Mouse (Mus musculus) c-Kit-negative CD71-positive TER-119-positive erythroid progenitor cells, embryonic 14.5 days (primary cell): ENCODE measurements around the gene Has1.
"Not testable (repeated sequence)": the region's sequence is repeated elsewhere in the genome, so short reads cannot be mapped to it uniquely, and the experiment has no call there.

ENCODE experiments used
- DNase-seq: peaks from one replicate; pipeline ENCODE4 v3.0.0-alpha.2; 2013; ENCODE audit warnings: low read depth, low spot score

Has1 gene

GRCm38 (mm10) chr17:17844606-17845005 lies 10.4 kb downstream of the Has1 start:
- not testable (repeated sequence) for DNase-seq

GRCm38 (mm10) chr17:17843534-17844261 lies 11.3 kb downstream of the Has1 start:
- DNase-seq: no peak

- DNase-seq: no peak
These were observed 14.2 kb downstream of the Has1 start for GRCm38 (mm10) chr17:17840796-17841195.

GRCm38 (mm10) chr17:17839276-17839675 lies 15.7 kb downstream of the Has1 start:
- no peak for DNase-seq

- DNase-seq: peak; percentile 55
These were observed 16.9 kb downstream of the Has1 start for GRCm38 (mm10) chr17:17837919-17838701.

GRCm38 (mm10) chr17:17837426-17837825 lies 17.6 kb downstream of the Has1 start:
- no peak for DNase-seq

- DNase-seq: no peak
These were observed 18.9 kb downstream of the Has1 start for GRCm38 (mm10) chr17:17836101-17836500.

GRCm38 (mm10) chr17:17834896-17835295 lies 20.1 kb downstream of the Has1 start:
- DNase-seq: no peak

GRCm38 (mm10) chr17:17830731-17831130 lies 24.3 kb downstream of the Has1 start:
- no peak for DNase-seq

GRCm38 (mm10) chr17:17829816-17830535 lies 25.0 kb downstream of the Has1 start:
- no peak for DNase-seq

GRCm38 (mm10) chr17:17829052-17829785 lies 25.8 kb downstream of the Has1 start:
- no peak for DNase-seq

GRCm38 (mm10) chr17:17828191-17828981 lies 26.6 kb downstream of the Has1 start:
- no peak for DNase-seq

- DNase-seq: no peak
These were observed 27.3 kb downstream of the Has1 start for GRCm38 (mm10) chr17:17827658-17828190.

GRCm38 (mm10) chr17:17826751-17827657 lies 28.0 kb downstream of the Has1 start, which contains the start of gene Spaca6:
Spaca6 (plus strand) TSS chr17:17827158.
- DNase-seq: no peak

- no peak for DNase-seq
These were observed 28.9 kb downstream of the Has1 start for GRCm38 (mm10) chr17:17825921-17826591.

GRCm38 (mm10) chr17:17823612-17824336 lies 31.2 kb downstream of the Has1 start:
- DNase-seq: no peak

GRCm38 (mm10) chr17:17795527-17795926 lies 59.5 kb downstream of the Has1 start:
- no peak for DNase-seq
